20 mouse cellular contexts compared by ENCODE assay signal in the genomic region with DNA sequence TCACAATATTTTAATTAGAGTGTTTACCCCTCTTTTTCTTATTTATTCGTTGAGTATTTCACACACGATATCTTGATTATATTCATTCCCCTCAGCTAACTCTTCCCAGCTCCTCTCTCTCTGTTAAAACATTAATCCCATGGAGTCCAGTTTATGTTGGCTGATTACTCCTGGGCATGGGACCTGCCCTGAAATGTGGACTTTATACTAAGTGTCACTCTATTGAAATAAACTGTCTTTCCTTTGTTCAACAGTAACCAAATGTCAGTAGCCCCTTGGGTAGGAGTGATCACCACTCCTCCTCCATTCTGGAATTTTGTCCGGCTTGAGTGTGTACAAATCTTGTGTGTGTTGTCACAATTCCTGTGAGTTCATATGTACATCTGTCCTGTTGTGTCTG.
"Had no signal": no experiment of that assay in that cellular context is flagged by ENCODE, and none has a peak within 500 bp of the region (broad histone marks: within the 10 kb centered on the region; RNA-seq: fewer than 3 reads in every experiment).

No protein-coding gene starts in this region.

- ATAC-seq: midbrain, embryonic 16.5 days had no signal

- H3K4me1 ChIP-seq: midbrain, embryonic 10.5 days; midbrain, embryonic 12.5 days; neural tube, embryonic 13.5 days; neural tube, embryonic 15.5 days; stomach, embryonic 15.5 days had no signal

- H3K27ac ChIP-seq: midbrain, embryonic 10.5 days; midbrain, embryonic 12.5 days; neural tube, embryonic 13.5 days; neural tube, embryonic 15.5 days; stomach, embryonic 15.5 days; stomach, postnatal 0 days had no signal

- H3K9ac ChIP-seq: lung, embryonic 14.5 days; midbrain, embryonic 12.5 days; neural tube, embryonic 13.5 days; neural tube, embryonic 15.5 days; stomach, embryonic 15.5 days had no signal

- H3K4me3 ChIP-seq: midbrain, embryonic 10.5 days; midbrain, embryonic 12.5 days; myocyte; neural tube, embryonic 13.5 days; neural tube, embryonic 15.5 days; stomach, embryonic 15.5 days had no signal

- H3K27me3 ChIP-seq: midbrain, embryonic 12.5 days; neural tube, embryonic 13.5 days; neural tube, embryonic 15.5 days; stomach, embryonic 15.5 days had no signal

- H3K4me2 ChIP-seq: lung, embryonic 14.5 days; midbrain, embryonic 12.5 days; neural tube, embryonic 13.5 days; neural tube, embryonic 15.5 days; stomach, embryonic 15.5 days had no signal

- H3K36me3 ChIP-seq: midbrain, embryonic 10.5 days; midbrain, embryonic 12.5 days; neural tube, embryonic 13.5 days; neural tube, embryonic 15.5 days; stomach, embryonic 15.5 days had no signal

- DNase-seq: lung, embryonic 14.5 days; lung, postnatal 10 days; lung, postnatal 4 days; midbrain, embryonic 14.5 days; retina, postnatal 1 day; right cerebral cortex, adult 18-20 months; right cerebral cortex, postnatal 25 days; right cerebral cortex, postnatal 4 days; spleen, adult 18-20 months; thymus, adult 2 months; thymus, postnatal 25 days; thymus, postnatal 4 days had no signal

- H3K9me3 ChIP-seq: midbrain, embryonic 12.5 days; neural tube, embryonic 15.5 days; stomach, embryonic 15.5 days had no signal
